Mouse (Mus musculus) cerebellum, adult (tissue): ENCODE data around the gene Zcchc14.

Experiments used
- ATAC-seq: cut with Nextera tagmentation; 2 replicates; pipeline ENCODE4 v1.9.2; 2017; ENCODE audit warnings: mild to moderate bottlenecking, moderate library complexity, mixed read lengths; ENCODE audit not compliant: insufficient number of reproducible peaks, low FRiP score, low TSS enrichment

Gene Zcchc14

DNA sequence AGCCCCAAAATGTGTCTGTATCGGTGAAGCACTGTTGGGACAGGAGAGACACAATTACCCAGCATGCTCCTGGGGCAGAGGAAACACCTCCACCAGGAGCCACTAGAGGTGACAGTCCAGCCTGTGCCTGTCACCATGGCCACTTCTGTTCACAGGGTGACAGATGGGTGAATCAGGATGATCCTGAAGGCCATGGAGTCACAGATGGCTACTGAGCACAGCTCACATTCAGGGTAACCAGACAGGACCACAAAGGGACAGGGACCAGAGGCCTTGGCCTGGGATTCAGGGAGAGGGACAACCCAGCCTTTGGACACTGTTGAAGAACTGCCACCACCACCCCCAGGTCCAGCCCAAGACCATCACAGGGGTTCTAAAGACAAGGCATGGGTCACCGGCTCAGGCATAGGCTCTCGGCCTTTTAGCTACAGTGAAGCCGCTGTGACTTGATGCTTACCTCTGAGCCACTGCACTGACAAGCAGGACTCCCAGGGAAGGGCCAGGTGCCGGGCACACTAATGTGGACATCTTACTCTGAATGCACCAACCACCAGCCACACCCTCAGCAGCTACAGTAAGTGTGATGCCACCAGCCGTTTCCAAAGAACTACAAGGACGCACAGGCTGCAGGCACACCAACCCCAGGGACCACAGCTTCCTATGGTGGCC lies 92.1 kb downstream of the Zcchc14 start:
- no peak for ATAC-seq

DNA sequence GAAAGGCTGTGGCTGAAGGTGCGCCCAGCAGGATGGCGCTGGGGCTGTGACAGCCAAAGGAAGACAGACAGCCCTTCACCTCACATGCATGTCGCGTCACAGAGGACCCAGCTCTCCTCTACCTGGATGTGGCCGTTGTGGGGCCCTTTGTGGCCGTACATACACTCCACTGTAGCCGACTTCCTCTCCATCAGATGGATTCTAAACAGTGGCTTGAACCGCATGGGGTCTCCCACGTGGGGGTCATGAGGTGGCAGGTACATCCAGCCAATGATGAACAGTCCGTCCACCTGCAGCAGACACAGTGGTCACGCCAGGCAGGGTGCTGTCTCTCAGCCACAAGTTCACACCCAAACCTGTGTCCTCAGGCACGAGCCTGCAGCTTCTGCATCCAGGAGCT lies 92.9 kb downstream of the Zcchc14 start:
- no peak for ATAC-seq

DNA sequence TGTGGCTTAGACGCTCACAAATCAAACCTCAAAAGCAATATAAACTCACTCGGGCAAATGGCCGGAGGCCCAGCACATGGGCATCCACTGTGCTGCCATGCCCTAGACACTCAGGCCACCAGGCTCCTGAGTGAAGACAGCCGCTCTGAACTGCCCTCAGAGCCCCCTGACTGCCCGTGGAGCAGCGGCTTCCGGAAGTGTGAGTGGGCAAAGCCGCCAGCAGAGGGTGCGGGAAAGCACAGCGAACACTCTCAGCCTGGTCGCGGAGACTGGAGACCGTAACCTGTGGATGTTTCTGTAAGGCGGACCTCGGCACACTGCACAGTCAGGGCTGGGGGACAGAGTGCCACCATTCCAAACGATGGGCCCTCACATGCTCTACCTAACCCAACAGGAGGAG lies 94.2 kb downstream of the Zcchc14 start:
- ATAC-seq = no peak

DNA sequence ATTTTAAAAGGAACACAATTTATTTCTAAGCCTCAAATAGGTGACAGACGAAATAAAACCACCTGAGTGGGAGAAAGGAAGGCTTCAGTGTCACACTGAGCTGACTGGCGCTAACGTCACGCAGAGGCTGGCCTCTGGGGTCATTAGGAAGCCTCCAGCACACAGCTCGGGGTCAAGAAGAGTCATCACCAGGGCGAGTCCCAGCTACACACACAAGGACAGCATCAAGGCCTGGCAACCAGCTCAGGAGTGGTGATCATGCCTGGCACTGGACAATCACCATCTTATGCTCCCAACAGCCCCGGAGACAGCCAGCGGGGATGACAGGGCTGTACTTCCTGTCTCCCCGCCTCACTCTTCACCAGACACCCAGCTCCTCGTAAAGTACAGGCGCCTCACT lies 95.0 kb downstream of the Zcchc14 start:
- no peak for ATAC-seq

DNA sequence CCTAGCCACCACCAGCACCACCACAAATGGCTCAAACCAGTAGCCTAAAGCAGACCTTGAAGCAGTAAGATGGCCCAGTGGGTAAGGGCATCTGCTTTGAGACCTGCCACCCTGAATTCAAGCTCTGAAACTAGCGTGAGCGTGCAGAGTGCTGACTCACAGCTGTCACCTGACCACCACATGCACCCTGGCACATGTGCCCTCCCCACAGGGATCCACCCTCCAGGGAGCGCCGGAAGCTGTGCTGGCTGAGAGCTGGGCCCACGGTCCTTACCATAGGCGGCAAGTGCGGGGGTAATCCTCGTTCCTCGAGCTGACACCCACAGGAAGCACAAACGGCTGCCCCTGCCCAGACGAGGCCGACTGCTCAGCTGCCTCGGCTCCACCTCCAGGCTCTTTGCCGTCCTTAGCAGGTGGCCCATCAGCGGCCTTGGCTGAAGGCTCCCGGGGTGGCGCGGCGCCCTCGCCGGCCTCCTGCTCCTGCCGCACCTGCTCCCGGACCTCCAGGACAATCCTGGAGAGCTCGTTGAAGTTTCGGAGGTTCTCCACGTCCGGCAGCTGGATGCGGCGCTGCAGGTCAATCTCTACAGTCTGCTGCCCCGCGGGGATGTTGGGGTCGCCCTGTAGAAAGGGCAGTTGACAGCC lies 98.7 kb downstream of the Zcchc14 start:
- ATAC-seq = no peak

DNA sequence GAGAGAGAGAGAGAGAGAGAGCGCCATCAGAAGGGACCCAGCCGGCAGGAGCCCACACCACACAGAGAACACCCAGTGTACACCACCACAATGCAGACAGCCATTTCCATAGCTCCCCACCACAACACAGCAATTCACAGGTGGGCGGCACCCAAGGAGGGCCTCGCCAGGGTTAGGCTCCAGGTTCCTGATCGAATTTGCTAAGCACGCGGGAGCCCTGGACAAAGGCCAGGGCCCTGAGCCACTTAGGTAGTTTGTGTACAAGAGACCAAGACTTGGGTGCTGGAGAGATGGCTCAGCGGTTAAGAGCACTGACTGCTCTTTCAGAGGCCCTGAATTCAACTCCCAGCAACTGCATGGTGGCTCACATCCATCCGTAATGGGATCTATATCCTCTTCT lies 100.2 kb downstream of the Zcchc14 start:
- no peak for ATAC-seq

DNA sequence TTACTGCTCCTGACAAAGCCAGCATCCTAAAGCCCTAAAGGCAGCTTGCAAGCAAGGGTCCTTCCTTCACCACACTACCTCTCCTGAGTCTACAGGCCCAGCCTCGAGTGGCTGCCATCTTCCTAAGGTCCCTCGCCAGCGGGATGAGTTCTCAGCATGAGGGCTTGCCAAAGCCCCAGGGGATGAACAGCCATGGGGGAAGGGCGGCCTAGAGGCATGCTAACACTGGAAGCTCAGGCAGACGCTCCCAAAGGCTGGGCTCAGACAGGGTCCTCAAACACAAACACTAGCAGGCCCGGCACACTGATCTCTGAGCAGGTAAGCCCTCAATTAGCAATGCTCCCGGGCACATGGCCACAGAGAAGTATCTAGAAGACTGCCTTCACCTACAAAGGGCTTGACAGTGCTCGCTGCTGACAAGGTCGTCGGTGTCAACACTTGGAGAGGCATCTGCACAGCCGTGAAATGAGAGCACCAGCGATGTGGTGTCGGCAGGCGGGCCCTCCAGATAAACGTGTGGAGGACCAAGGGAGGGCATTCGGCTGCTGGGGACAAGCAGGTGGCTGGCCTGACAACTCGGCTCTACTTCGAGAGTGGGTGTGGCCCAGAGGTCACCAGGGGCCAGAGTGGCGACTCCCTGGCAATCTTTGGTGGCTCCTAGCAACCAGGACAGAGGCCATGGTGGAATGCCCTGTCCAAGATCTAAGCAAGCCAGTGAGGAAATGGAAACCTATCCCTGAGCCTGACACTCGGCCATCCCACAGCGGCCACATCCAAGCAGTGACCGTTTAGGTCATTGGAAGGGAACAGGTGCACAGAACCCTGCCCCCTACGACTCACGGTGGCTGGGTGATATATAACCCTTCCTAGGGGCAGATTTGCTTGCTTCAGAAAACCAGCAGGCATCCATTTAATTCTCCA lies 101.4 kb downstream of the Zcchc14 start:
- ATAC-seq = no peak

DNA sequence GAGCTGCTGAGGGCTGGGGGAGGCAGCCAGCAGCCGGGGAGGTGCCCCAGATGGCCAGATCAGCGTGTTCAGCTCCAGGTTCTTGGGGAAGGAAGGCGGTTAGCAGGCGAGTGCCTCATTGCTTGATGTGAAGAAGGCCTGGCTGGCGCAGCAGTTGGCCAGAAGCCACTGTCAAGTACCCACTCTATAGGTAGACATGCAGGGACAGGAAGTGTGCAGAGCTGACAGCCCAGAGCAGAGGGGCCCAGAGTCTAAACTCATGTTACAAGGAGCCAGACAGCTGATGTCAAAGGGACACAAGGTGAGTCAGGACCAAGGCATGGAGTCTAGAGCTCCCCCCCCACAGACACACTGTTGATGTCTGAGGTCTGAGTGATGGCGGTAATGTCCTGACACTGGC lies 102.6 kb downstream of the Zcchc14 start:
- no peak for ATAC-seq
